Mouse (Mus musculus): Measurements from ENCODE around the gene Cib3. TPM values are rescaled to one million over a fixed set of nuclear protein-coding genes. Genes with fewer than 3 reads are reported as not detected.

The Cib3 gene
- polyA plus RNA-seq, 1 experiment from 2014 or later: not detected

DNA sequence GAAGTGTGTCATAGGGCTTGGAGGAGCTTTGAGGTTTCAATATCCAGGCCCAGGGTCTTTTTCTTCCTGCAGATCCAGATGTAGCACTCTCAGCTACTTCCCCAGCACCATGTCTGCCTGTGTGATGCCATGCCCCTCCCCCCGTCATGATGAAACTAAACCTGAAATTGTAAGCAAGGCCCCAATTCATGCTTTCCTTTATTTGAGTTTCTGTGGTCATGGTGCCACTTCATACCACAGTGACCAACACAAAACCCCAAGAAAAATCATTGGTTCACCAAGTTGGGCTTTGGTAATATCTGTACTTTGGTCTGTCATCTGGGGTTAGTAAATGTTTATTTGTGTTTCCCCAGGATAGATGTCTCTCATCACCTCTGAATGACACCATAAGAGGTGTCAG lies 4.1 kb downstream of the Cib3 start:
- Histone ChIP-seq H3K4me2 (no peak overlapping the region), H3K4me1 (no peaks in the 10 kb centered on the region), H3K9me3 (no peaks in the 10 kb centered on the region), H3K27me3 (replicated peaks) (no peaks in the 10 kb centered on the region), H3K9ac (no peak overlapping the region), H3K27ac (no peak overlapping the region), H3K4me3 (replicated peaks) (no peak overlapping the region), H3K36me3 (no peaks in the 10 kb centered on the region)
- 68% methylated on average over 1 of the region's 1 CpGs for WGBS
- ATAC-seq (ENCODE audit: insufficient read depth, low FRiP score, low read depth): no peak

- ATAC-seq (ENCODE audit: insufficient read depth, low FRiP score, low read depth): no peak
- Histone ChIP-seq H3K9ac (no peak overlapping the region), H3K9me3 (0 out of 2 replicates have a peak, but pooled peaks cover 4% of the 10 kb centered on the region), H3K4me3 (replicated peaks) (no peak overlapping the region), H3K4me2 (no peak overlapping the region), H3K27ac (no peak overlapping the region), H3K27me3 (replicated peaks) (no peaks in the 10 kb centered on the region), H3K36me3 (no peaks in the 10 kb centered on the region), H3K4me1 (no peaks in the 10 kb centered on the region)
- 64% methylated on average over 8 of the region's 8 CpGs for WGBS
Measured at GRCm38 (mm10) chr8:72197997-72198396, 14.6 kb downstream of the Cib3 start.

GRCm38 (mm10) chr8:72192065-72192464 lies 20.6 kb downstream of the Cib3 start:
- no peak overlapping the region for H3K4me2 ChIP-seq
- ATAC-seq (ENCODE audit: insufficient read depth, low FRiP score, low read depth): no peak
- no peaks in the 10 kb centered on the region for H3K27me3 ChIP-seq (replicated peaks)
- no peaks in the 10 kb centered on the region for H3K9me3 ChIP-seq
- H3K4me3 ChIP-seq (replicated peaks): no peak overlapping the region
- H3K9ac ChIP-seq: no peak overlapping the region
- H3K4me1 ChIP-seq: no peaks in the 10 kb centered on the region
- H3K27ac ChIP-seq: no peak overlapping the region
- no peaks in the 10 kb centered on the region for H3K36me3 ChIP-seq

DNA sequence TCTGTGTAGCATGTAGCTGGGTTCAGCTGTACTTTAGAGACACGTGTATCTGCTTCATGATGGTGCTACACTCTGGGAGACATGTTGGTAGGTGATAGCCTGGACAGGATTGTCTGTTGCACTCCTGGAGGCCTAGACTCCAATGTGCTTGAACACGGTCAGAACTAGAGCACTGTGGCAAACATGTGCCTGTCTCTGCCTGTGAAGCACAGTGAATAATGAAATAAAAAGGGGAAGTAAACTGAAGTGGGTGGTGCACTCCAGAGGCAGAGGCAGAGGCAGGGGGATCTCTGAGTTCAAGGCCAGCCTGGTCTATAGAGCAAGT lies 22.5 kb downstream of the Cib3 start:
- WGBS: 55% methylated on average over 2 of the region's 2 CpGs
- Histone ChIP-seq H3K4me1 (no peaks in the 10 kb centered on the region), H3K4me2 (0 out of 2 replicates have a peak overlapping the region, but pooled peaks have one; percentile 3), H3K9ac (no peak overlapping the region), H3K36me3 (no peaks in the 10 kb centered on the region), H3K4me3 (replicated peaks) (no peak overlapping the region), H3K27me3 (replicated peaks) (no peaks in the 10 kb centered on the region), H3K27ac (peak overlapping the region; percentile 67), H3K9me3 (no peaks in the 10 kb centered on the region)
- no peak for ATAC-seq (ENCODE audit: insufficient read depth, low FRiP score, low read depth)

- Histone ChIP-seq H3K27ac (peak within 1 kb of the TSS; percentile 67), H3K9me3 (no peaks in the 10 kb centered on the region), H3K9ac (no peak within 1 kb of the TSS), H3K4me1 (no peaks in the 10 kb centered on the region), H3K4me2 (0 out of 2 replicates have a peak within 1 kb of the TSS, but pooled peaks have one; percentile 3), H3K4me3 (replicated peaks) (no peak within 1 kb of the TSS), H3K27me3 (replicated peaks) (no peaks in the 10 kb centered on the region), H3K36me3 (no peaks in the 10 kb centered on the region)
- ATAC-seq (ENCODE audit: insufficient read depth, low FRiP score, low read depth): peak; percentile 72
- WGBS: 60% methylated on average over 12 of the region's 12 CpGs
Measured at GRCm38 (mm10) chr8:72189417-72190214, 23.0 kb downstream of the Cib3 start, which contains the start of gene Hsh2d. Hsh2d (plus strand) TSS chr8:72189638.

- WGBS: 86% methylated on average over 2 of the region's 2 CpGs
- no peak for ATAC-seq (ENCODE audit: insufficient read depth, low FRiP score, low read depth)
- no peak overlapping the region for H3K4me3 ChIP-seq (replicated peaks)
- no peak overlapping the region for H3K27ac ChIP-seq
- H3K9me3 ChIP-seq: no peaks in the 10 kb centered on the region
- H3K4me2 ChIP-seq: no peak overlapping the region
- no peaks in the 10 kb centered on the region for H3K36me3 ChIP-seq
- H3K9ac ChIP-seq: no peak overlapping the region
- H3K4me1 ChIP-seq: no peaks in the 10 kb centered on the region
- no peaks in the 10 kb centered on the region for H3K27me3 ChIP-seq (replicated peaks)
Measured at GRCm38 (mm10) chr8:72187793-72188331, 24.8 kb downstream of the Cib3 start.

DNA sequence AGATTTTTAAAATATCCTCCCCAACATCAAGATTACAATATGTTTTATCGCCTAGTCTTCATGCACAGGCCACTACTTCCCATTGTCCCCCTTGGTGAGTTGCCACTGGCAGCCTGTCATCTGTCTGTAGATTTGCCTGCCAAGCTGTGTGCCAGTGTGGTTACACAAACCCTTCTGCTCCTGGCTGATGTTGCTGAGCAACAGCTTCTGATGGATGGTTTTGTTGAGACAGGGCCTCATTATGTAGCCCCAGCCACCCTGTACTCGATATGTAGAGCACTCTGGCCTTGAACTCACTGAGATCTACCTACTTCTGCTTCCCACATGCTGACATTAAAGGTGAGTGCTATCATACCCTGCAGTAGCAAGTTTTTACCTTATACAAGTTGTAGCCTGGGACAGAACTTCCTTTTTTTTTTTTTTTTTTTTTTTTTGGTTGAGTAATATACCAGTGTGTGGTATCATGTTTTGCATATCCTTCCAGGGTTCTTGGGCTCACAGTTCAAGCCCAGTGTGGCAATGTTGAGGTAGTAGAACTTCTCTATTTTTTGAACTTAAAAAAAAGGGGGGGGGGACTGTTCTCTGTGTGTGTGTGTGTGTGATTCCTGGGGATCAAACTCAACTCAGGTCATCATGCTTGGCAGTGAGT lies 29.0 kb downstream of the Cib3 start:
- no peak overlapping the region for H3K27ac ChIP-seq
- no peaks in the 10 kb centered on the region for H3K9me3 ChIP-seq
- H3K9ac ChIP-seq: no peak overlapping the region
- H3K4me3 ChIP-seq (replicated peaks): no peak overlapping the region
- no peaks in the 10 kb centered on the region for H3K4me1 ChIP-seq
- H3K36me3 ChIP-seq: peaks cover 16% of the 10 kb centered on the region
- no peaks in the 10 kb centered on the region for H3K27me3 ChIP-seq (replicated peaks)
- 76% methylated on average over 2 of the region's 2 CpGs for WGBS
- ATAC-seq (ENCODE audit: insufficient read depth, low FRiP score, low read depth): no peak
- H3K4me2 ChIP-seq: no peak overlapping the region

DNA sequence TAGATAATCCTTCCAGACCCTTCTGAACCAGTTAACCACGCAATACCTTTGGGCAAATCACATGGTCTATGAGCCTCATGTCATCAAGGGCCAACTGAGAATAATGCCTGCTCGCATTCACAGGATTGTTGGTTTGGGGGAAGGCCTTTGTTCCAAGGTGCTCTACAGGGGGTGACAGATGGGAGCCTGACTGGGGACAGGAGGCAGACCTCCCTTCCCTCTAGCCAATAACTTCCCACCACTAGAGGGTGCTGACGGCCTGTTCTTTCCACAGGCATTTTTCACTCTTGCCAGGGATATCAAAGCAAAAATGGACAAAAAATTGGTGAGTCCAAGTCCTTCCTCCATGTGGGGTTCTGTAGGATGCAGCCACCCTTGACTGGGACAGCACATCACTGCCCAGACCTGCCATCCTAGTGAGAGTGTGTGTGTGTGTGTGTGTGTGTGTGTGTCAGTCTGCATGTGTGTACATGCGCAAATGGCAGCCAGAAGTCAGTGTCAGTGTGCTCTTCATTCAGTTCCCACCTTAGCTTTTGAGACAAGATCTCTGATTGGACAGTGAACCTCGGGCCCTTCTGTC lies 35.2 kb downstream of the Cib3 start:
- peak; percentile 43; the same call in 1 of the 2 replicates for ATAC-seq (ENCODE audit: insufficient read depth, low FRiP score, low read depth)

GRCm38 (mm10) chr8:72169681-72170249 lies 42.9 kb downstream of the Cib3 start:
- WGBS: 66% methylated on average over 3 of the region's 3 CpGs
- Histone ChIP-seq H3K27me3 (replicated peaks) (no peaks in the 10 kb centered on the region), H3K4me2 (no peak overlapping the region), H3K9me3 (no peaks in the 10 kb centered on the region), H3K36me3 (peaks cover 37% of the 10 kb centered on the region), H3K4me3 (replicated peaks) (no peak overlapping the region), H3K4me1 (no peaks in the 10 kb centered on the region), H3K27ac (no peak overlapping the region), H3K9ac (no peak overlapping the region)
- no peak; the same call in 1 of the 2 replicates for ATAC-seq (ENCODE audit: insufficient read depth, low FRiP score, low read depth)

More for the DNA sequence above, 35.2 kb downstream of the Cib3 start:
- H3K36me3 ChIP-seq: peaks cover 53% of the 10 kb centered on the region
- no peaks in the 10 kb centered on the region for H3K4me1 ChIP-seq
- H3K9ac ChIP-seq: no peak overlapping the region
- H3K27ac ChIP-seq: no peak overlapping the region
- H3K9me3 ChIP-seq: no peaks in the 10 kb centered on the region
- 63% methylated on average over 5 of the region's 5 CpGs for WGBS
- H3K4me3 ChIP-seq (replicated peaks): no peak overlapping the region
- no peak overlapping the region for H3K4me2 ChIP-seq
- no peaks in the 10 kb centered on the region for H3K27me3 ChIP-seq (replicated peaks)

DNA sequence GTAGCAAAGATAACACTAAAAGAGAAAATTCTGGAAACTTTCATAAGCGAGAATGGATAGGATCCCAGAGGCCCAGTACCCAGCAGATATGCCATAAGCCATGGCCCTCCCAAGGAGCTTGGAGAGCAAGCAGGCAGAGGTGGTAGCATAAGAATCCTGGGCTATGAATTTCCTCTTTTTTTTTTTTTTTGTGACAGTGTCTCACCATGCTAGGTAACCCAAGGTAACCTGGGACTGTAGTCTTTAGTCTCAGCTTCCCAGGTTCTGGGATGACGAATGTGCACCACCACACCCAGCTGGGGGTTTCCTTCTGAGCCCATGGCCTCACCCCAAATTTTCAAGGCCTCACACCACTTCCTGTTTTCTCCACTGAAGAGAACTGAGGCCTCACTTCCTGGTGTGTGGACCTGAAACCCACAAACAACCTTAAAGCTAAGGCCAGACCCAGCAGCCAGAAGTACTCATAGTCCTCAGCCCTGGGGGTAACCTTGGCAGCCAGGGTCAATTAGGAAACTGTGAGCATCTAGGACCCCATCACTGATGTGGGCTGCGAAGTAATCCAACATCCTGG lies 43.5 kb downstream of the Cib3 start:
- Histone ChIP-seq H3K9ac (no peak overlapping the region), H3K27ac (no peak overlapping the region), H3K4me2 (no peak overlapping the region), H3K36me3 (peaks cover 32% of the 10 kb centered on the region), H3K4me3 (replicated peaks) (no peak overlapping the region), H3K27me3 (replicated peaks) (no peaks in the 10 kb centered on the region), H3K4me1 (no peaks in the 10 kb centered on the region), H3K9me3 (no peaks in the 10 kb centered on the region)
- ATAC-seq (ENCODE audit: insufficient read depth, low FRiP score, low read depth): no peak
- WGBS: 89% methylated on average over 3 of the region's 3 CpGs

- no peak overlapping the region for H3K9ac ChIP-seq
- H3K36me3 ChIP-seq: no peaks in the 10 kb centered on the region
- ATAC-seq (ENCODE audit: insufficient read depth, low FRiP score, low read depth): no peak
- no peak overlapping the region for H3K4me3 ChIP-seq (replicated peaks)
- 0 out of 2 replicates have a peak overlapping the region, but pooled peaks have one; percentile 60 for H3K4me2 ChIP-seq
- H3K4me1 ChIP-seq: peaks cover 17% of the 10 kb centered on the region
- H3K27me3 ChIP-seq (replicated peaks): no peaks in the 10 kb centered on the region
- no peaks in the 10 kb centered on the region for H3K9me3 ChIP-seq
- no peak overlapping the region for H3K27ac ChIP-seq
Measured at GRCm38 (mm10) chr8:72162821-72163220, 49.8 kb downstream of the Cib3 start.

Measured in stomach, embryonic 15.5 days (tissue).